17 mouse cellular contexts compared by ENCODE assay signal in the genomic region with DNA sequence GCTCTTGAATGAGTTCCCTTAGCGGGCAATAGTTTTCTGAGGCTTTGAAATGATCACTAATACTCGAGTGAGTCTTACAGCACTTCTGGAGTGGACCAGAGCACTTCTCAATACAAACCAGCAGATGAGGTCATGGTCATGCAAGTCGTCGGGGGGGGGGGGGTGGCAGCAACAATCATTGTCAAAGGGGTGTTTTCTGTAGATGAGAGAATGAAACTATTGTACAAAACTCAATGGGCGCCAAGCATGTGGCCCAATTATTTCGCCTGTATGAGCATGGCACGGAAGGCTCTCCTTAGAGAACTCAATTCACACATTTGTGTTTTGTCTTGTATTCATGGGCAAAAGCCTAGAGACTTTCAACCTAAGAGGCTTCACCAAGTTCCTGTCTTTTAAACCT. TPM values are rescaled to one million over a fixed set of nuclear protein-coding genes. Genes with fewer than 3 reads are reported as not detected.
"Had no signal": no experiment of that assay in that cellular context is flagged by ENCODE, and none has a peak within 500 bp of the region (broad histone marks: within the 10 kb centered on the region; RNA-seq: fewer than 3 reads in every experiment).

No protein-coding gene starts in this region.

- H3K4me2 ChIP-seq: intestine, embryonic 15.5 days; liver, embryonic 11.5 days; liver, embryonic 15.5 days; neural tube, embryonic 12.5 days had no signal

- H3K4me1 ChIP-seq: intestine, embryonic 15.5 days; limb, embryonic 10.5 days; liver, embryonic 15.5 days had no signal

- H3K36me3 ChIP-seq: intestine, embryonic 15.5 days; limb, embryonic 10.5 days; liver, embryonic 15.5 days; neural tube, embryonic 12.5 days had no signal

- H3K9ac ChIP-seq: intestine, embryonic 15.5 days; liver, embryonic 15.5 days; neural tube, embryonic 12.5 days had no signal

- H3K9me3 ChIP-seq: intestine, embryonic 15.5 days; limb, embryonic 10.5 days; liver, embryonic 15.5 days; neural tube, embryonic 12.5 days had no signal

- DNase-seq: kidney, adult 18-20 months; kidney, postnatal 10 days; kidney, postnatal 4 days; lung, adult 2 months; lung, postnatal 36 days; midbrain, embryonic 14.5 days; right cerebral cortex, postnatal 4 days; spleen, adult 18-20 months; thymus, adult 2 months; thymus, postnatal 4 days had no signal

- H3K4me3 ChIP-seq: intestine, embryonic 15.5 days; limb, embryonic 10.5 days; liver, embryonic 15.5 days; neural tube, embryonic 12.5 days had no signal

- H3K27me3 ChIP-seq: intestine, embryonic 15.5 days; neural tube, embryonic 12.5 days had no signal

- ATAC-seq: intestine, embryonic 15.5 days; lung, postnatal 0 days had no signal

- H3K27ac ChIP-seq: intestine, embryonic 15.5 days; limb, embryonic 10.5 days; liver, embryonic 15.5 days; neural tube, embryonic 12.5 days had no signal

RNA-seq across cellular contexts. Expression of gene Frmd5, which starts 7.8 kb away (rescaled TPM):
- total RNA-seq: megakaryocyte progenitor cell, adult 5-6 weeks had no signal
